Mouse (Mus musculus) kidney, embryonic 16.5 days (tissue): ENCODE measurements at regions not wholly inside any gene's neighbourhood (a gene's known extent, or its start where the extent isn't known, plus 50 kb on each side); places are given as distances from the start of the nearest gene placed in this dataset.

ENCODE experiments used
- ATAC-seq: fragments of 200-750 bp; cut with Nextera tagmentation; 2 replicates; pipeline ENCODE4 v1.8.0; 2017; ENCODE audit warnings: moderate TSS enrichment; ENCODE audit not compliant: low FRiP score, low TSS enrichment
- H3K27ac ChIP-seq: fragments of 300-500 bp; sonication (generic); 2 replicates; pipeline ENCODE4 v1.5.1; 2014; ENCODE audit warnings: low read length
- H3K27me3 ChIP-seq: fragments of 300-500 bp; sonication (generic); 2 replicates; pipeline ENCODE4 v1.6.1; 2014; ENCODE audit warnings: low read length, control low read depth, mixed read lengths; ENCODE audit not compliant: insufficient read depth
- H3K36me3 ChIP-seq: fragments of 300-500 bp; sonication (generic); 2 replicates; pipeline ENCODE4 v1.6.1; 2014; ENCODE audit warnings: low read length, control low read depth, mixed read lengths; ENCODE audit not compliant: insufficient read depth
- H3K4me1 ChIP-seq: fragments of 300-500 bp; sonication (generic); 2 replicates; pipeline ENCODE4 v1.6.1; 2014; ENCODE audit warnings: low read length, control low read depth, mixed read lengths; ENCODE audit not compliant: insufficient read depth
- H3K4me2 ChIP-seq: fragments of 300-500 bp; sonication (generic); replicated peaks from 2 replicates; pipeline ENCODE4 v1.6.1; 2014; ENCODE audit warnings: low read depth, low read length
- H3K4me3 ChIP-seq: fragments of 300-500 bp; sonication (generic); 2 replicates; pipeline ENCODE4 v1.5.1; 2014; ENCODE audit warnings: mild to moderate bottlenecking, low read length
- H3K9ac ChIP-seq: fragments of 300-500 bp; sonication (generic); replicated peaks from 2 replicates; pipeline ENCODE4 v1.6.1; 2014; ENCODE audit warnings: low read length
- H3K9me3 ChIP-seq: fragments of 300-500 bp; sonication (generic); 2 replicates; pipeline ENCODE4 v1.6.1; 2016; ENCODE audit warnings: low read length, control low read depth
- WGBS: fragments of 180-500 bp; shearing (Covaris S2); extraction: QIAGEN DNeasy Blood & Tissue Kit; methylation state at CpG from one replicate; pipeline ENCODE4 v1.1.7; 2014; 5-methylcytosine and 5-hydroxymethylcytosine counted together

DNA sequence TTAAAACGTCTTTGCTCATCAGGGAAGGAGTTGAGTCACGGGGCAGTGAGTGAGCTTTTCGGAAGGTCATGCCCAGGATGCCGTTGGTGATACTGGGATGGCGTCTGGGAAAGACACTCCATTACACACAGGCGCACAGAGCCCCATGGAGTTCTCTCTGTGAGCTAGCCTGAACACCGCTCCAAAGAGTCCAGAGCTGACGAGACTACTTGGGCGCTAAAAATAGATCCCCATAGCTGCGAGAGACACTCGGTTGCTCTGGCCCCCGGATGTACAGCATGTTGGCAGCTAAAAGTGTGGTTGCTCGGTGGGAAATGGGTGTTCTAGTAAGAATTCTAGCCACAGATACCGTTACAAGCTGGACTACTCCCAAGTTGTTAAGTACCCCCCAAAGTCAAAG lies 306.5 kb upstream of the Pabpc6 start:
- Histone ChIP-seq H3K27me3 (no peaks in the 10 kb centered on the region), H3K9ac (no peak overlapping the region), H3K27ac (no peak overlapping the region), H3K4me1 (peaks cover 4% of the 10 kb centered on the region; the same call in 1 of the 2 replicates), H3K36me3 (no peaks in the 10 kb centered on the region), H3K4me2 (no peak overlapping the region), H3K4me3 (no peak overlapping the region), H3K9me3 (0 out of 2 replicates have a peak, but pooled peaks cover under 1% of the 10 kb centered on the region)
- no peak for ATAC-seq
- 84% methylated on average over 14 of the region's 14 CpGs for WGBS

DNA sequence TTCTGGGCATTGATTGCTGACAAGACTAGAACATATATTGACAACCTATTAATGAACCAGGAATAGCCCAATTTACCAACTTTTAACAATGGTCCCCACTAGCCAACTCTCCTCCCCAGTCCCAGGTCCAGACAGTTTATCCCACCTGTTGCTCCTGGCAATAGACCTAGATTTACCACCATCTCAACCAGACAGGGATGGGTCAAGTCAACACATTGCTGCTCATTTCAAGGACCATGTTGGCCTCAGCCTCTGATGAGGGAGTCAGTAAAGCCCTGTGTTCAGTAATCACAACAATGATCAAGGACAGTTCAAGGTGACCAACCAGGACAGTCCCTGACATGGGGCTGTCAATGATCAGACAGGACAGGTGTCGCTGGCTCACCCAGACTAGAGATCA lies 305.6 kb upstream of the Pabpc6 start:
- ATAC-seq, result no peak
- H3K4me2 ChIP-seq, result no peak overlapping the region
- H3K27ac ChIP-seq, result no peak overlapping the region
- H3K4me1 ChIP-seq, result peaks cover 4% of the 10 kb centered on the region; the same call in 1 of the 2 replicates
- no peaks in the 10 kb centered on the region for H3K9me3 ChIP-seq
- 94% methylated on average over 1 of the region's 1 CpGs for WGBS
- no peak overlapping the region for H3K9ac ChIP-seq
- no peaks in the 10 kb centered on the region for H3K36me3 ChIP-seq
- no peaks in the 10 kb centered on the region for H3K27me3 ChIP-seq
- H3K4me3 ChIP-seq, result no peak overlapping the region

DNA sequence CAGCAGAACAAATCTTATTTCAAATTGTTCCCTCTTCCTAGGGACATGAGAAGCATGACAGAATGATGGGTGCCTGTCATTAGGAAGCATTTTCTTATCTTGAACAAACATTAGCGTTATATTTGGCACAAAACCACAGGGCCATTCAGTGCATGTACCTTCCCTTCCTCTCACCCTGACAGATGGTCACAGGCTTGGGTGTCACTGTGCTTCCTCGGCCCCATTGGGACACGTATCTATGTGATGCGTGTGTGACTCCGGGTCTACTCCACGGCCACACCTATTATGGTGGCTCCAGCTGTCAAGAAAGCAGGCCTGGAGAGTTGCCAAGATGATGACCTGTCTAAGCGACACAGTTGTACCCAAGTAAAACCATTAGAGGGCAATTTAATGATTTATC lies 298.5 kb upstream of the Pabpc6 start:
- no peaks in the 10 kb centered on the region for H3K9me3 ChIP-seq
- no peaks in the 10 kb centered on the region; the same call in 1 of the 2 replicates for H3K27me3 ChIP-seq
- no peak overlapping the region for H3K27ac ChIP-seq
- 63% methylated on average over 7 of the region's 7 CpGs for WGBS
- no peak overlapping the region for H3K9ac ChIP-seq
- H3K4me1 ChIP-seq, result peaks cover 13% of the 10 kb centered on the region; the same call in 1 of the 2 replicates
- no peak overlapping the region for H3K4me3 ChIP-seq
- H3K36me3 ChIP-seq, result no peaks in the 10 kb centered on the region
- no peak overlapping the region for H3K4me2 ChIP-seq
- no peak for ATAC-seq

DNA sequence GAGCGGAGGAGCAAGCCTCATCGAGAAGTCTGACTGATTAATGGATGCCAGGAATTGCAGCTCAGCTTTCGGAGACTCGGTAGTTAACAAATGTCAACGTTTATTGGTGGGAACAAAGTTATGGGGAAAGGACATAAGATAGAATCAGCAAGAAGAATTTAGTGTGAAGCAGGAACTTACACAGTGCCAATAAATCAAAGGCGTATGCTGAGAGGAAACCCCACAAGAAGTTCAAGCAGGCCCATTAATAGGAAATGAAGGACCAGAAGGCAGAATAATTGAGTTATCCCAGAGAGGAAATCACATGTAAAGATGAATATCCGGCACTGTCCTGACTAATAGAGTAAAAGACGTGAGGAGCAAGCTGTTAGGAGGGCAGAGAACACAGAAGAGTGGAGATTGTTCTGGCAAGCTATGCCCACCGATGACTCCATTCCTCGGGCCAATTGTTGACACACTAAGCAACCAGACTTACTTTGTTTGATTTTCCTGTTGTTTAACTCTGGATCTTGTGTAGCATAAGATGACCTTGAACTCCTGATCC lies 293.4 kb upstream of the Pabpc6 start:
- H3K4me1 ChIP-seq, result peaks cover 16% of the 10 kb centered on the region; the same call in 1 of the 2 replicates
- no peaks in the 10 kb centered on the region for H3K36me3 ChIP-seq
- no peak overlapping the region for H3K27ac ChIP-seq
- H3K9me3 ChIP-seq, result no peaks in the 10 kb centered on the region
- no peak overlapping the region for H3K9ac ChIP-seq
- no peaks in the 10 kb centered on the region; the same call in 1 of the 2 replicates for H3K27me3 ChIP-seq
- no peak overlapping the region for H3K4me3 ChIP-seq
- H3K4me2 ChIP-seq, result no peak overlapping the region
- 27% methylated on average over 10 of the region's 10 CpGs for WGBS
- peak; percentile 54; the same call in 1 of the 2 replicates for ATAC-seq

DNA sequence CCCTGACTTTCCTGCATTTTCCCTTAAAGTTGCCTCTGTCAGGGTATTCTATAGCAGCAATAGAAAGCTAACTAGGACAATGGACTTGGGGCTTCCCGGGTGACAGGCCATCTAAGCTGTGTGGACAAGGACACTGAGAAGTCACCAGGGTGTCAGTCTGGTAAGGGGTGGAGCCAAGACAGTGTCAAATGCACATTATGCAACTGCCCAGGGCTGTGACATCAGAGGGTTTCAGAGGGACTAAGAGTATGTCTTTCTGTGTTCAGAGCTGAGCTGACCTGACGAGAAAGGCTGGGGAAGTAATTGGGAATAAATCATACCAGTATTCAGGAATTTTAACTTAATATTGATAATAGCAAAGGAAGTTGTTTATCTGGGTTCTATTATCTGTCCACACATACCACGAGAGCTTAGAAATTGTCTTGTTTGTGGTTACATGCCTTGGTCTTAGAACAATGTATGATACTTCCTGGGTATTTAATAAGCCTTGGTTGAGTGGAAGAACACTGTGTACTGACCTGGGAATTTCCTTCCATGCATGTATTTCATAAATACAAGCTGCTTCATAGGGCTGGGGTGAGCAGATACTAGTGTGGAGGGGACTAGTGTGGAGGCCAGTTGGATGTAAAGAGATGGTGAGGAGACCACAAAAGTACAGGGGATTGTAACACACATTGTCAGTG lies 279.6 kb upstream of the Pabpc6 start:
- Histone ChIP-seq H3K9ac (no peak overlapping the region), H3K9me3 (no peaks in the 10 kb centered on the region), H3K27ac (no peak overlapping the region), H3K4me3 (no peak overlapping the region), H3K27me3 (no peaks in the 10 kb centered on the region), H3K4me2 (no peak overlapping the region), H3K36me3 (no peaks in the 10 kb centered on the region), H3K4me1 (no peaks in the 10 kb centered on the region)
- no peak for ATAC-seq
- 80% methylated on average over 3 of the region's 3 CpGs for WGBS

- no peak for ATAC-seq
- WGBS, result 82% methylated on average over 7 of the region's 7 CpGs
- no peak overlapping the region for H3K27ac ChIP-seq
- H3K27me3 ChIP-seq, result no peaks in the 10 kb centered on the region
- H3K9me3 ChIP-seq, result no peaks in the 10 kb centered on the region
- no peak overlapping the region for H3K4me3 ChIP-seq
- no peaks in the 10 kb centered on the region for H3K4me1 ChIP-seq
- H3K4me2 ChIP-seq, result no peak overlapping the region
- H3K9ac ChIP-seq, result no peak overlapping the region
- H3K36me3 ChIP-seq, result no peaks in the 10 kb centered on the region
These were observed 278.1 kb upstream of the Pabpc6 start for GRCm38 (mm10) chr17:9947609-9948008.

DNA sequence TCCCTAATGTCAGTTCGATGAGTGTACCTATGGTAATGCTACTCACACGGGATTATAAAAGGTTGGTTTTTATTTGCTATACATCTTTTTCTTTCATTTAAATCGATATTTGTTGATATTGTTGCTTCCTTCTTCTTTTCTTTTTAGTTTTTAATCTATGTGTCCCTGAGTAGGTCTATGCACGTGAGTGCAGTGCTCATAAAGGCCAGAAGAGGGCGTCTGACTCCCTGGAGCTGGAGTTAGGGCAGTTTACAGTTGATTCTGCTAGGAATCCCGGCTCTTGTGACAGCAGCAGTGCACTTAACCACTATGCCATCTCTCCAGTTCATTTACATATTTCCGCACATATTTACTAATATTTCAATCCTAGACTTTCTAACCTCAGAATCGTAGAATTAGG lies 275.0 kb upstream of the Pabpc6 start:
- Histone ChIP-seq H3K27ac (no peak overlapping the region), H3K36me3 (no peaks in the 10 kb centered on the region), H3K4me2 (no peak overlapping the region), H3K4me3 (no peak overlapping the region), H3K27me3 (no peaks in the 10 kb centered on the region), H3K4me1 (no peaks in the 10 kb centered on the region), H3K9ac (no peak overlapping the region), H3K9me3 (peaks cover 6% of the 10 kb centered on the region; the same call in 1 of the 2 replicates)
- no peak for ATAC-seq
- 84% methylated on average over 8 of the region's 8 CpGs for WGBS

- Histone ChIP-seq H3K4me1 (no peaks in the 10 kb centered on the region), H3K27me3 (no peaks in the 10 kb centered on the region), H3K27ac (no peak overlapping the region), H3K4me2 (no peak overlapping the region), H3K9ac (no peak overlapping the region), H3K36me3 (no peaks in the 10 kb centered on the region), H3K9me3 (peaks cover 6% of the 10 kb centered on the region; the same call in 1 of the 2 replicates), H3K4me3 (no peak overlapping the region)
- 59% methylated on average over 4 of the region's 4 CpGs for WGBS
- ATAC-seq, result no peak
These were observed 272.7 kb upstream of the Pabpc6 start for GRCm38 (mm10) chr17:9942171-9942570.

- Histone ChIP-seq H3K4me2 (no peak overlapping the region), H3K4me1 (no peaks in the 10 kb centered on the region), H3K9ac (no peak overlapping the region), H3K27me3 (no peaks in the 10 kb centered on the region), H3K9me3 (peaks cover 6% of the 10 kb centered on the region; the same call in 1 of the 2 replicates), H3K36me3 (no peaks in the 10 kb centered on the region), H3K4me3 (no peak overlapping the region), H3K27ac (no peak overlapping the region)
- no peak for ATAC-seq
- WGBS, result 53% methylated on average over 6 of the region's 6 CpGs
These were observed 270.1 kb upstream of the Pabpc6 start for GRCm38 (mm10) chr17:9939576-9939975.

DNA sequence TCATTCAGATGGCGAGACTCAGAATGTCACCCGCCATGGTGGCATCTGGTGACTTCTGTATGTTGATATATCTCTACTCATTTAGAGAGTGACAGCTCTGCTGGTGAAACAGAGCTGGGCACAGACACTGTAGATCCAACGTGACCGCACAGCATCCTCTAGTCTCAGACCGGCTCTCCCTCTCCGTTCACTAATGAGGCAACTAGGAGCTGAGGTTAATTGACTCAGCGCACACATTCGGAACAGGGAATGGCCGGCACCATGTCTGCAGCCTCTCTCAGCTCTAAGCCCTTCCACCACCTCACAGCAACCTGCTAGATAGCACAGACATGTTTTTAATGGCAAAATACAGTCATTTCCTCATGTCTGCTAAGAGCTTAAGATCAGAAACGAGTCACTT lies 268.9 kb upstream of the Pabpc6 start:
- H3K9ac ChIP-seq, result no peak overlapping the region
- no peak for ATAC-seq
- 81% methylated on average over 10 of the region's 10 CpGs for WGBS
- no peak overlapping the region for H3K27ac ChIP-seq
- H3K4me2 ChIP-seq, result no peak overlapping the region
- H3K27me3 ChIP-seq, result no peaks in the 10 kb centered on the region
- no peaks in the 10 kb centered on the region for H3K36me3 ChIP-seq
- no peaks in the 10 kb centered on the region for H3K4me1 ChIP-seq
- H3K9me3 ChIP-seq, result peaks cover 9% of the 10 kb centered on the region
- H3K4me3 ChIP-seq, result no peak overlapping the region
